In genomic region chr10:98951286-98952270, GRCm38 (mm10) we compare ENCODE assay signal across 19 mouse cellular contexts. TPM values are rescaled to one million over a fixed set of nuclear protein-coding genes. Genes with fewer than 3 reads are reported as not detected.
A peak's percentile ranks its signal among the peaks of the same experiment; 100 is the strongest.
DNase-seq lines count a peak whose midpoint lies in the region; ATAC-seq and TF ChIP-seq lines count a peak whose summit lies in the region.
"Had no signal": no experiment of that assay in that cellular context is flagged by ENCODE, and none has a peak within 500 bp of the region (broad histone marks: within the 10 kb centered on the region; RNA-seq: fewer than 3 reads in every experiment).

No protein-coding gene starts in this region.

- H3K9ac ChIP-seq in intestine, embryonic 15.5 days: no peak overlapping the region
- H3K9ac ChIP-seq: embryonic facial prominence, embryonic 13.5 days; hindbrain, embryonic 15.5 days; midbrain, embryonic 15.5 days had no signal

- H3K4me2 ChIP-seq in intestine, embryonic 15.5 days (replicated peaks): no peak overlapping the region
- H3K4me2 ChIP-seq: embryonic facial prominence, embryonic 13.5 days; hindbrain, embryonic 15.5 days; midbrain, embryonic 15.5 days had no signal

- H3K27ac ChIP-seq in cerebellum, adult 2 months (ENCODE audit: insufficient read depth, low read length): peak overlapping the region; percentile 46; the same call in 1 of the 2 replicates
- H3K27ac ChIP-seq in intestine, embryonic 15.5 days: no peak overlapping the region
- H3K27ac ChIP-seq: embryonic facial prominence, embryonic 13.5 days; heart, adult 2 months; hindbrain, embryonic 15.5 days; midbrain, embryonic 15.5 days; stomach, postnatal 0 days had no signal

- H3K27me3 ChIP-seq in cerebellum, adult 2 months (ENCODE audit: control insufficient read depth, insufficient read depth, low read length): no peaks in the 10 kb centered on the region
- H3K27me3 ChIP-seq in intestine, embryonic 15.5 days (replicated peaks): no peaks in the 10 kb centered on the region
- H3K27me3 ChIP-seq: embryonic facial prominence, embryonic 13.5 days; hindbrain, embryonic 15.5 days; midbrain, embryonic 15.5 days had no signal

- no peaks in the 10 kb centered on the region for H3K36me3 ChIP-seq in intestine, embryonic 15.5 days
- H3K36me3 ChIP-seq: embryonic facial prominence, embryonic 13.5 days; hindbrain, embryonic 15.5 days; midbrain, embryonic 15.5 days had no signal

- 50% methylated on average over 17 of the region's 17 CpGs for WGBS in cerebellum, adult 2 months
- 75% methylated on average over 17 of the region's 17 CpGs for WGBS in intestine, embryonic 15.5 days

- no peak for TF ChIP-seq POLR2A in cerebellum, adult 2 months (IDR thresholded peaks at IDR 0.05; ENCODE audit: borderline replicate concordance, insufficient read depth, low read length)

- peak; percentile 76 for ATAC-seq in intestine, embryonic 15.5 days
- ATAC-seq: midbrain, embryonic 15.5 days had no signal

- no peak overlapping the region for H3K4me3 ChIP-seq in cerebellum, adult 2 months (replicated peaks; ENCODE audit: insufficient read depth, low read depth, low read length)
- H3K4me3 ChIP-seq in intestine, embryonic 15.5 days (replicated peaks): no peak overlapping the region
- H3K4me3 ChIP-seq: embryonic facial prominence, embryonic 13.5 days; heart, adult 2 months; hindbrain, embryonic 15.5 days; midbrain, embryonic 15.5 days had no signal

- peak in 1 of 2 experiments; percentile 47 for DNase-seq in cerebellum, adult 2 months
- DNase-seq in cerebellum, adult 11 months: no peak
- DNase-seq in layer of hippocampus, adult 9-11 months: peak; percentile 34
- no peak for DNase-seq in layer of hippocampus, adult 11-12 months (ENCODE audit: low spot score)
- peak; percentile 44 for DNase-seq in 416B (ENCODE audit: low read depth)
- DNase-seq in thymus, postnatal 14 days: no peak
- no peak for DNase-seq in adrenal gland, postnatal 14 days
- DNase-seq: B cell, adult 2 months; heart, adult 2 months; heart, postnatal 10 days; kidney, postnatal 10 days; lung, postnatal 10 days; retina, postnatal 1 day; thymus, postnatal 36 days had no signal

- no peaks in the 10 kb centered on the region for H3K9me3 ChIP-seq in intestine, embryonic 15.5 days
- H3K9me3 ChIP-seq: embryonic facial prominence, embryonic 13.5 days; hindbrain, embryonic 15.5 days; midbrain, embryonic 15.5 days had no signal

- peaks cover 19% of the 10 kb centered on the region; the same call in 1 of the 2 replicates for H3K4me1 ChIP-seq in cerebellum, adult 2 months (ENCODE audit: control insufficient read depth, insufficient read depth, low read length)
- 0 out of 2 replicates have a peak, but pooled peaks cover 3% of the 10 kb centered on the region for H3K4me1 ChIP-seq in intestine, embryonic 15.5 days (replicated peaks)

- TF ChIP-seq CTCF in cerebellum, adult 2 months (IDR thresholded peaks at IDR 0.05; ENCODE audit: borderline replicate concordance, insufficient read depth, low read depth, low read length): no peak

RNA-seq across cellular contexts. Expression of gene Atp2b1, which starts 37.4 kb away (rescaled TPM):
- 113 and 132 TPM in 2 replicates for polyA plus RNA-seq in cerebellum, adult 2 months (2012; rRNA removed)
- 155 and 176 TPM in 2 replicates for polyA plus RNA-seq in intestine, embryonic 15.5 days (2015; fragmentation: Nextera tagmentation; extraction: Ambion mirVana)
- total RNA-seq in adrenal gland, postnatal 14 days (2021): 56.0 and 62.0 TPM in 2 replicates

Comparison
In these comparisons a context has a peak if more than half of its experiments do, and no peak if none do; other contexts are left out.
1. DNase-seq: peak in layer of hippocampus, adult 9-11 months (single experiment) and 416B (single experiment); none in cerebellum, adult 11 months (single experiment), layer of hippocampus, adult 11-12 months (single experiment), thymus, postnatal 14 days (single experiment) and adrenal gland, postnatal 14 days (single experiment).